Mouse (Mus musculus) midbrain, embryonic 15.5 days (tissue): Measurements from ENCODE around the gene Siah1b. TPM values are rescaled to one million over a fixed set of nuclear protein-coding genes. Genes with fewer than 3 reads are reported as not detected.

Source experiments
- ATAC-seq: fragments of 200-750 bp; cut with Nextera tagmentation; replicated peaks from 2 replicates; pipeline ENCODE4 v1.8.0; 2017; ENCODE audit warnings: moderate TSS enrichment
- H3K27ac ChIP-seq: fragments of 300-500 bp; sonication (generic); 2 replicates; pipeline ENCODE4 v1.5.1; 2015; ENCODE audit warnings: mild to moderate bottlenecking, inconsistent platforms
- H3K27me3 ChIP-seq: fragments of 300-500 bp; sonication (generic); replicated peaks from 2 replicates; pipeline ENCODE4 v1.6.1; 2015; ENCODE audit warnings: inconsistent platforms
- H3K36me3 ChIP-seq: fragments of 300-500 bp; sonication (generic); replicated peaks from 2 replicates; pipeline ENCODE4 v1.6.1; 2015; ENCODE audit warnings: inconsistent platforms
- H3K4me1 ChIP-seq: fragments of 300-500 bp; sonication (generic); 2 replicates; pipeline ENCODE4 v1.6.1; 2015; ENCODE audit warnings: inconsistent platforms
- H3K4me2 ChIP-seq: fragments of 300-500 bp; sonication (generic); 2 replicates; pipeline ENCODE4 v1.6.1; 2015; ENCODE audit warnings: inconsistent platforms, mild to moderate bottlenecking, moderate library complexity
- H3K4me3 ChIP-seq: fragments of 300-500 bp; sonication (generic); 2 replicates; pipeline ENCODE4 v1.5.1; 2015; ENCODE audit warnings: mild to moderate bottlenecking, inconsistent platforms
- H3K9ac ChIP-seq: fragments of 300-500 bp; sonication (generic); 2 replicates; pipeline ENCODE4 v1.6.1; 2015; ENCODE audit warnings: mild to moderate bottlenecking, inconsistent platforms
- H3K9me3 ChIP-seq: fragments of 300-500 bp; sonication (generic); 2 replicates; pipeline ENCODE4 v1.6.1; 2016; ENCODE audit warnings: inconsistent platforms
- WGBS: fragments of 180-500 bp; shearing (Covaris S2); methylation state at CpG from one replicate; pipeline ENCODE4 v1.1.7; 2015; ENCODE audit warnings: mixed read lengths; 5-methylcytosine and 5-hydroxymethylcytosine counted together
- polyA plus RNA-seq: library from polyadenylated mRNA; unstranded; fragments of >200 nt; fragmentation: Nextera tagmentation; extraction: Ambion mirVana; gene quantifications from 2 replicates; pipeline ENCODE4 v1.2.1, GENCODE M21; 2015

Siah1b gene
- polyA plus RNA-seq, 1 experiment from 2014 or later, result 17.5 TPM

- Histone ChIP-seq H3K4me1 (no peaks in the 10 kb centered on the region), H3K4me2 (no peak overlapping the region), H3K36me3 (no peaks in the 10 kb centered on the region), H3K9me3 (no peaks in the 10 kb centered on the region), H3K27ac (no peak overlapping the region), H3K4me3 (no peak overlapping the region), H3K27me3 (peaks cover 7% of the 10 kb centered on the region; the same call in 1 of the 2 replicates), H3K9ac (no peak overlapping the region)
- no peak for ATAC-seq
- 89% methylated on average over 9 of the region's 9 CpGs for WGBS
Measured at GRCm38 (mm10) chrX:164082030-164082429, 5.7 kb upstream of the Siah1b start.

- no peak overlapping the region for H3K9ac ChIP-seq
- H3K27ac ChIP-seq, result no peak overlapping the region
- H3K4me1 ChIP-seq, result no peaks in the 10 kb centered on the region
- no peaks in the 10 kb centered on the region for H3K9me3 ChIP-seq
- H3K4me3 ChIP-seq, result no peak overlapping the region
- no peak for ATAC-seq
- no peak overlapping the region for H3K4me2 ChIP-seq
- no peaks in the 10 kb centered on the region for H3K36me3 ChIP-seq
- no peaks in the 10 kb centered on the region for H3K27me3 ChIP-seq
- WGBS, result 83% methylated on average over 4 of the region's 4 CpGs
Measured at GRCm38 (mm10) chrX:164068968-164069367, 7.3 kb downstream of the Siah1b start.

GRCm38 (mm10) chrX:164066185-164066584, 10.1 kb downstream of the Siah1b start:
- Histone ChIP-seq H3K4me1 (no peaks in the 10 kb centered on the region), H3K4me3 (no peak overlapping the region), H3K9ac (no peak overlapping the region), H3K9me3 (no peaks in the 10 kb centered on the region), H3K36me3 (no peaks in the 10 kb centered on the region), H3K4me2 (no peak overlapping the region), H3K27ac (no peak overlapping the region), H3K27me3 (no peaks in the 10 kb centered on the region)
- ATAC-seq, result peak; percentile 70; the same call in 1 of the 2 replicates
- 26% methylated on average over 2 of the region's 2 CpGs for WGBS

- no peak overlapping the region for H3K27ac ChIP-seq
- H3K4me1 ChIP-seq, result no peaks in the 10 kb centered on the region
- H3K27me3 ChIP-seq, result peaks cover 5% of the 10 kb centered on the region
- H3K9me3 ChIP-seq, result no peaks in the 10 kb centered on the region
- H3K9ac ChIP-seq, result no peak overlapping the region
- WGBS, result 74% methylated on average over 4 of the region's 4 CpGs
- no peaks in the 10 kb centered on the region for H3K36me3 ChIP-seq
- H3K4me3 ChIP-seq, result no peak overlapping the region
- H3K4me2 ChIP-seq, result no peak overlapping the region
- ATAC-seq, result no peak
Measured at GRCm38 (mm10) chrX:164059070-164059469, 17.2 kb downstream of the Siah1b start.

GRCm38 (mm10) chrX:164058523-164058922, 17.8 kb downstream of the Siah1b start:
- Histone ChIP-seq H3K4me1 (no peaks in the 10 kb centered on the region), H3K9ac (no peak overlapping the region), H3K4me3 (no peak overlapping the region), H3K27ac (no peak overlapping the region), H3K9me3 (no peaks in the 10 kb centered on the region), H3K36me3 (no peaks in the 10 kb centered on the region), H3K4me2 (no peak overlapping the region), H3K27me3 (peaks cover 5% of the 10 kb centered on the region)
- 84% methylated on average over 3 of the region's 3 CpGs for WGBS
- ATAC-seq, result no peak

GRCm38 (mm10) chrX:164055726-164056125, 20.6 kb downstream of the Siah1b start:
- no peak overlapping the region for H3K27ac ChIP-seq
- H3K4me3 ChIP-seq, result no peak overlapping the region
- WGBS, result 88% methylated on average over 4 of the region's 4 CpGs
- no peaks in the 10 kb centered on the region for H3K4me1 ChIP-seq
- H3K9me3 ChIP-seq, result no peaks in the 10 kb centered on the region
- H3K27me3 ChIP-seq, result peaks cover 5% of the 10 kb centered on the region
- H3K36me3 ChIP-seq, result no peaks in the 10 kb centered on the region
- ATAC-seq, result no peak
- H3K4me2 ChIP-seq, result no peak overlapping the region
- H3K9ac ChIP-seq, result no peak overlapping the region

- Histone ChIP-seq H3K9me3 (no peaks in the 10 kb centered on the region), H3K27me3 (no peaks in the 10 kb centered on the region), H3K36me3 (no peaks in the 10 kb centered on the region), H3K4me2 (no peak overlapping the region), H3K9ac (no peak overlapping the region), H3K4me3 (no peak overlapping the region), H3K27ac (no peak overlapping the region), H3K4me1 (no peaks in the 10 kb centered on the region)
- 80% methylated on average over 2 of the region's 2 CpGs for WGBS
- ATAC-seq, result no peak
Measured at GRCm38 (mm10) chrX:164046736-164047135, 29.6 kb downstream of the Siah1b start.

- no peaks in the 10 kb centered on the region for H3K36me3 ChIP-seq
Measured at GRCm38 (mm10) chrX:164042069-164042468, 34.2 kb downstream of the Siah1b start.

GRCm38 (mm10) chrX:164038882-164039281, 37.4 kb downstream of the Siah1b start:
- Histone ChIP-seq H3K4me2 (no peak overlapping the region), H3K27ac (no peak overlapping the region), H3K9me3 (no peaks in the 10 kb centered on the region), H3K27me3 (no peaks in the 10 kb centered on the region), H3K4me3 (no peak overlapping the region), H3K4me1 (no peaks in the 10 kb centered on the region), H3K9ac (no peak overlapping the region), H3K36me3 (no peaks in the 10 kb centered on the region)
- ATAC-seq, result peak; percentile 72
- WGBS, result 39% methylated on average over 2 of the region's 2 CpGs

More at GRCm38 (mm10) chrX:164042069-164042468, 34.2 kb downstream of the Siah1b start:
- WGBS, result 73% methylated on average over 13 of the region's 13 CpGs
- H3K27me3 ChIP-seq, result no peaks in the 10 kb centered on the region
- ATAC-seq, result no peak
- no peak overlapping the region for H3K4me2 ChIP-seq
- no peak overlapping the region for H3K9ac ChIP-seq
- H3K4me1 ChIP-seq, result no peaks in the 10 kb centered on the region
- H3K9me3 ChIP-seq, result no peaks in the 10 kb centered on the region
- no peak overlapping the region for H3K4me3 ChIP-seq
- no peak overlapping the region for H3K27ac ChIP-seq

GRCm38 (mm10) chrX:164035931-164036330, 40.4 kb downstream of the Siah1b start:
- Histone ChIP-seq H3K9me3 (no peaks in the 10 kb centered on the region), H3K27me3 (no peaks in the 10 kb centered on the region), H3K4me2 (no peak overlapping the region), H3K4me3 (no peak overlapping the region), H3K9ac (no peak overlapping the region), H3K27ac (no peak overlapping the region), H3K4me1 (no peaks in the 10 kb centered on the region), H3K36me3 (no peaks in the 10 kb centered on the region)
- 86% methylated on average over 7 of the region's 7 CpGs for WGBS
- no peak for ATAC-seq

- Histone ChIP-seq H3K4me3 (no peak overlapping the region), H3K27me3 (no peaks in the 10 kb centered on the region), H3K4me1 (no peaks in the 10 kb centered on the region), H3K27ac (no peak overlapping the region), H3K4me2 (no peak overlapping the region), H3K9ac (no peak overlapping the region), H3K36me3 (no peaks in the 10 kb centered on the region), H3K9me3 (no peaks in the 10 kb centered on the region)
- no peak for ATAC-seq
- WGBS, result 95% methylated on average over 2 of the region's 2 CpGs
Measured at GRCm38 (mm10) chrX:164035401-164035800, 40.9 kb downstream of the Siah1b start.

GRCm38 (mm10) chrX:164032526-164032925, 43.8 kb downstream of the Siah1b start:
- H3K36me3 ChIP-seq, result no peaks in the 10 kb centered on the region
- WGBS, result 86% methylated on average over 7 of the region's 7 CpGs
- ATAC-seq, result no peak

GRCm38 (mm10) chrX:164027607-164028289, 48.5 kb downstream of the Siah1b start, which contains the start of gene Car5b:
Car5b (minus strand) TSS chrX:164027997.
- peak; percentile 90 for ATAC-seq
- no peak within 1 kb of the TSS for H3K9ac ChIP-seq
- H3K27me3 ChIP-seq, result no peaks in the 10 kb centered on the region
- no peaks in the 10 kb centered on the region for H3K36me3 ChIP-seq
- peak within 1 kb of the TSS; percentile 54 for H3K4me2 ChIP-seq
- peak within 1 kb of the TSS; percentile 24 for H3K4me3 ChIP-seq
- WGBS, result 19% methylated on average over 22 of the region's 22 CpGs
- H3K27ac ChIP-seq, result no peak within 1 kb of the TSS
- H3K9me3 ChIP-seq, result no peaks in the 10 kb centered on the region
- no peaks in the 10 kb centered on the region; the same call in 1 of the 2 replicates for H3K4me1 ChIP-seq

More at GRCm38 (mm10) chrX:164032526-164032925, 43.8 kb downstream of the Siah1b start:
- Histone ChIP-seq H3K4me2 (no peak overlapping the region), H3K27ac (no peak overlapping the region), H3K9me3 (no peaks in the 10 kb centered on the region), H3K4me3 (no peak overlapping the region), H3K4me1 (no peaks in the 10 kb centered on the region; the same call in 1 of the 2 replicates), H3K27me3 (no peaks in the 10 kb centered on the region), H3K9ac (no peak overlapping the region)
